Mouse (Mus musculus): ENCODE results near the gene Vipr1.
"Not testable (repeated sequence)": the region's sequence is repeated elsewhere in the genome, so short reads cannot be mapped to it uniquely, and the experiment has no call there.

Gene Vipr1

DNA sequence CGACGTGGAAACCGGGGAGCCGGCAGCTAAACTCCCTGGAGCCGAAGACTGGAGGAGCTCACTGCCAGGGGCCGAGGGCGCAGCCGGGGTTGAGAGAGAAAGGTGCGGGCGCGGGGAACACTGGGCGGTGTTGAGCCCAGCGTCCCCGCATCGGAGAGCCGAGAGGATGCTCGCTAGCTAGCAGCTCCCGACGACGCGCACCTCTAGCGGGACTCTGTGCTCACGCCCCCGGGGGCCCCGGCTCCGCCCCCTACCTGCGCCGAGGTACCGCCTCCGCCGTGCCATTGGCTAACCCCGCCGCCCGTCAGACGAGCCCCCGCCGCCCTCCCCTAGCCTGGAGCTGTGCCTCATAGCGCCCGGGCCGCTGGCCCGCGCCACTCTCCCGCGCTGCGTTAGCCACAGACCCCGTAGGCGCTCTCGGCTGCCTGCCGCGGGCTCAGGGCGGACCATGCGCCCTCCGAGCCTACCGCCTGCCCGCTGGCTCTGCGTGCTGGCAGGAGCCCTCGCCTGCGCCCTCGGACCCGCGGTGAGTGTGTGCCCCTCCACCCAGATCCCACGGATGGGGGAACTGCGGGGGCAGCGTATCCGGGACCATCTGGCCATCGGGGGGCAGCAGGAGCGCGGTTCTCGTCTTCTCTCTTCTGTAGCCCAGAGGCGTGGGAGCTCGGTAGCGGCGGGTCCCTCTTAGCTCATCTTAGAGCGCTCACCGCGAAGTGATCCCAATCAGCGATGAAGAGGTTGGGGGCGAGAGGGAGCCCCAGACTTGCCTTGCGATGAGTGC, at the start of gene Vipr1:
Vipr1 (plus strand) TSS at position 316 of the 781 bp plus-strand sequence.
- DNase-seq (ENCODE audit: low spot score in 2 of 2): peak in 1 of 2 experiments; percentile 49

DNA sequence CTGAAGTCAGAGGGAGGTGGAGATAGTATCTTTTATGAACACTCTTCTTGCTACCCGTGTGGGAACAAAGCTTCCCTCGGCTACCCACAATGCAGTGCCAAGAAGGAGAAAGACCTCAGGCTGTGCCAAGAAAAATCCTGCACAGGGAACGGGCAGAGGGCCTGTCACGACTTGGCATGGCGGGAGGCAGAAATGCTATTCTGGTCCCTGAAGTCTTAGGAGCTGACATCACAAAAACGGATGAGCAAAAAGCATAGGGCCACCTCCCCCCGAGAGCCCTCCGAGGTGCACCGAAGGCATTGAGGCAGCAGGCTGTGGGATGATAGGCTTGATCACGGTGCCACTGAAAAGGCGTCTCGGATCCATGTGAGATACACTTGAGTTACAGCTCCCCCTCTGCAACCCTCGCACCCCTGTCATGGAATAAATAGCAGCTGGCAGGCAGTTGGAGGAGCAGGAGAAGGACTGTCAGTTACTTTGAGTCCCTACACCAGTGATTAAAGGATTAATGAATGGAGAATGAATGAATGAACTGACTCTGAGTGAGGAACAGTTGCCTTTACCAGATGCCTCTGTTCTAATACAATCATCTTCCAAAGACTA, 49.5 kb upstream of the Vipr1 start:
- no peak for DNase-seq (ENCODE audit: low spot score in 2 of 2)

DNA sequence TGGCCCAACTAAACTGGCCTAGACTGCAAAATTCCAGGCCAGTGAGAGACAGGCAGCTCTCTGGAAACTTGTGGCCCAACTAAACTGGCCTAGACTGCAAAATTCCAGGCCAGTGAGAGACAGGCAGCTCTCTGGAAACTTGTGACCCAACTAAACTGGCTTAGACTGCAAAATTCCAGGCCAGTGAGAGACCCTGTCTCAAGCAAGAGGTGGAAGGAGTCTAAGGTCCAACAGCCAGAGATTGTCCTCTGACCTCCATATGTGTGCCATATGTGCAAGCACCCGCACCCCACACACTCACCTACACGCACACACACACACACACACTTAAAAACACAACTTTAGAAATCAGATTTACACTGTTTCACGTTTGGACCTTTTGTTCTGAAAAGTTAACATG, 48.7 kb upstream of the Vipr1 start:
- not testable (repeated sequence) for DNase-seq (ENCODE audit: low spot score in 2 of 2)

DNA sequence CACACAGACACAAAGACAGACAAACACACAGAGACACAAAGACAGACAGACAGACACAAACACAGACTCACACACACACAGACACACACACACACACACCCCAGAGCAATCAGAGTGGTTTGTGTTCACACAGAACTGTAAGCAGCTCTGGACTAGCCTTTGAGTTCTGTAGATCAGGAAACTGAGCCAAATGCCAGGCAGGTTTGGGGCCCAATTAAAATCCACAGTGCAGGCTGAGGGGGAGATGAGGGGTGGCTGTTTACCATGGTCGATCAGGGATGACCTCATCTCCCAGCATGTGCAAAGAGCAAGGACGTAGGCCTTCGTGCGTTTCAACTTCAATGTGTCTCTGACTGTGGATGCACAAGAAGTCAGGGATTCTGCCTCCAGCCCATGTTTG, 47.7 kb upstream of the Vipr1 start:
- DNase-seq (ENCODE audit: low spot score in 2 of 2): no peak

DNA sequence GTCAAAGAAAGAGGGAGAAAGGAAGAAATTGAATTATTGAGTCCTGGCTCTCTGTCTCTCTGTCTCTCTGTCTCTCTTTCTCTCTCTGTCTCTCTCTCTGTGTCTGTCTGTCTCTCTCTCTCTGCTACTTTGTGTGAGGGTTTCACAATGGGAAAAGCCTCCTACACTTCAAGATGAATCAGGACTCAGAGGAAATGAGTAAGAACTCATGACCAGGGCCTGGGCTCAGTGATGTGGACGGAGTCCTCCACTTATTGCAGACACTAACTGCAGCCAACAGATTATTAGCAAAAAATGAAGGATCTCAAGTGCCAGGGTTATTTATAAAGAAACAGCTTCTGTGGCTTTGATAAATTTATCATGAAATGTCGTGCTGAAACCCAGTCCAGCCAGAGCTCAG, 44.4 kb upstream of the Vipr1 start:
- DNase-seq (ENCODE audit: low spot score in 2 of 2): no peak

DNA sequence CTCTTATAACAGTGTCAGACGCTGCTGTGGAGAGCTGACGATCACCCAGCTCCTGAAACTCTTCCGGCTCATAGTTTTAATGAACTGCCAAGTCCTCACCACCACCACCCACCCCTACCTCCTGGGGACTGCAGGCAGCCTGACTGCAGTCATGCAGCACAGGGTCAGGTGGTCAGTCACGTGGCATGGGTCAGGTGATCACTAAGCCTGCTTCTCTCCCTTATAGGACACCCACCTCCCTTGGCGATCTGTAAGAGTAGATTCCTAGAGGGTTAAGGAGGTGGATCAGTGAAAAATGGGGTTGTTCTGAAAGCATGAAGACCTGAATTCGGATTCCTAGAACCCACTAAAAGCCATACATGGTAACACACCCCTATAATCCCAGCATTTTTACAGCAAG, 43.0 kb upstream of the Vipr1 start:
- DNase-seq (ENCODE audit: low spot score in 2 of 2): no peak

DNA sequence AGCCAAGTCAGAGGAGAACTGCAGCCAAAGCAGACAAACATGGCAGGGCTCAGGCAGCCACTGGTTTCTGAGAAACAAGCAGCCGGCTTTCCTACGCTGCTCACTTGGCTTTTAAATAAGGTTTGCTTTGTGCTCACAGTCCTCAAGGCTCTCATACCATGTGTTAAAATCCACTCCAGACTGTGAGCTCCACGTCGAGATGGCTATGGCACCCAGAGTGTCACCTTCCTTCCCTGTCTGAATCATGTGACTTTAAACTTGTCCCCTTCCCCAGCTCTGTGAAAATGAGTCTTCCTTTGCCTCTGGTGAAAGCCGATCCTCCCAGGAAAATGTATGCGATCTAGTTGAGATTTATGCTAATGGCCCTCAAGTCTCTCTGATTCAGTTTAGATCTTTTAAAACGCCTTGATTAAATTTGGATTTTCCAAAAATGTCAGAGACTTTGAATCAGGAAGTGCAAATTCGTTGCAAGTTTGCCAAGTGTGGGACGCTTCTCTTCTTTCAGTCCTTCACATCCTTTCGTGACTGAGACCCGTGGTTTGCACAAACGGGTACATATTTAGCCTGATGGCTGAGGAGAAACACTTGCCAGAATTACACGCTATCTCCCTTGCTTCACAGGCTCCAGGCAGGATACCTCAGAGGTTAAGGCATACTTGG, 42.2 kb upstream of the Vipr1 start:
- no peak for DNase-seq (ENCODE audit: low spot score in 2 of 2)

DNA sequence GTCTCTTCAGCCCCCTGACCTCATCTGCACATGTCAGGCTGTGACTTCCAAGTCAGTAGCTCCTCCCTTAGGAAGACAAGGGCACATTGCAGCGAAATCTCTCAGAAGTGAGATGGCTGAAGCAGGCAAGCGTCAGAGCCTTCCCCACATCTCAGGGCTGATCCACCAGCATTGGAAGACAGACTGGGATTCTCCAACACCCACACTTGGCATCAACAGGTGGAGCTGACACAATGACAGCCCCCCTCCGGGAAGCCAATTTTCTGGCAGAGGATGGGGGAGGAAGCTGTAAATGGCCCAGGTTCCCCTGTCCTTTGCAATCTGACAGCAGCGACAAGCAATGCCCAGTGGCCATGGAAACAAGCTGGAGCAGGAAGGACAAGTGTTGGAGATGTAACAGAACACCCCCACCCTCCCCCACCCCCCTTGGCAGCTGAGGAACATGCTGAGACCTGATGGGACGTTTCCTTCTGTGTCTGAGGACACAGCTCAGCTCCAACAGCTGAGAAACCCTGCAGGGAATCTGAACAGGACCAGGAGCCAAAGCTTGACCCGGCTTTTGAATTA, 41.6 kb upstream of the Vipr1 start:
- DNase-seq (ENCODE audit: low spot score in 2 of 2): no peak

DNA sequence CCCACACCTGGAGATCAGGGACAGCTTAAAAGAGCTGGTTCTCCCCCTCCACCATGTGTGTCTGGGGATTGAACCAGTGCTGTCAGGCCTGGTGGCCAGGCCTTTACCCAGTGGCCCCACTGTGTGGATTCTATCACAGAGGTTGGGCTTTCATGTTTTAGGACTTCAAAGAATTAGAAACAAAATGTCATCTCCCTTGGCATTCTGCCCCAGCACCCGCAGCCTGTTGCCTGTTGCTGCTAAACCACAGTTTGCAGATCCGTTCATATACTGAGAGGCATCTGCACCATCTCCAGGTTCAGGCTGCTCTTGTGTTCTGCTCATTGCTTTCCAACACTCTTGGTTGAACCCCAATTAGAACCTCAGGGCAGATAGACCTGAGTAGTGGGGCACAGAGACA, 40.1 kb upstream of the Vipr1 start:
- DNase-seq (ENCODE audit: low spot score in 2 of 2): no peak

DNA sequence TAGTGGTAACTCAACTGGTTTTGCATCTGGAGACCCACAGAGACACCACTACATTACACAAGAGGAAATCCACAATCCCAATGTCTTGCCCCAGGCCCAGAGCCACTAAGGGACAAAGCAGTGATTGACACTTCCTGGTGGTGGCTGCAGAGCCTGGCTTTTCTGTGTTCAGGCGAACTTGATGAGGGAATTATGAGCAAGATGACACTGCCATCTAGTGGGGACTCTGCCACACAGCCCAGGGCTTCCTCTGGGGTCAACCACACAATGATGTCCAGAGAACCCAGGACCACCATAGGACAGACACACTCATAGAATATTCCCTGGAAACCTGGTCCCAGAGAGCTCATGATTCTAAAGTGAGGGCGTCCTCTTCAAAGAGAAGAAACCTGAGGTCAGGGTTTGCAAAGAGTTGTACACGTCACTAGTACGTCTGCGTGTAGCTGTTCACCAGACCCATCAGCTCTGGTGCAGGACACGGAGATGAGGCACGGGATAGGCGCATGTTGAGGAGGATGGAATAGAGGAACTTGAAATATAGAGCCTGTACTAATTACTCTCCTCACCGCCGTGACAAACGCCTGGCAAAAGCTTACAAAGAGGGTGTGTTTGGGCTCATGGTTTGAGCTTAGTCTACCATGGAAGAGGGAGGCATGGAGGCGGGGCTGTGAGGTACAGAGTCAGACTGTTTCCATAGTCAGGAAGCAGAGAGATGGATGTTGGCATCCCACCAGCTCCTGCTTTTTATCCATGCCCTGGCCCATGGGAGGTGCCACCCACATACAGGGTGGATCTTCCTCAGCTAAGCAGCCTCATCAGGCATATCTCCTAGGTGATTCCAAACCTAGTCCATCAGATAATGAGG, 36.9 kb upstream of the Vipr1 start:
- peak; percentile 54 to 72 for DNase-seq (ENCODE audit: low spot score in 2 of 2)

DNA sequence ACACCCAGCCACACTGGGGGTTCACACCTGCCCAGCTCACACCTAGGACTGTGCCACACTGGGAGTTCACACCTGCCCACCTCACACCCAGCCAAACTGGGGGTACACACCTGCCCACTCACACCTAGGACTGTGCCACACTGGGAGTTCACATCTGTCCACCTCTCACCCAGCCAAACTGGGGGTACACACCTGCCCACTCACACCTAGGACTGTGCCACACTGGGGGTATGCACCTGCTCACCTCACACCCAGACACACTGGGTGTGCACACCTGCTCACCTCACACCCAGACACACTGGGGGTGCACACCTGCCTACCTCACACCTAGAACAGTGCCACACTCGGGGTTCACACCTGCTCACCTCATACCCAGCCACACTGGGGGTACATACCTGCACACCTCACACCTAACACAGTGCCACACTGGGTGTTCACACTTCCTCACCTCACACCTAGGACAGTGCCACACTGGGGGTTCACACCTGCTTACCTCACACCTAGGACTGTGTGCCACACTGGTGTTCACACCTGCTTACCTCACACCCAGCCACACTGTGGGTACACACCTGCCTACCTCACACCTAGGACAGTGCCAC, 35.9 kb upstream of the Vipr1 start:
- DNase-seq (ENCODE audit: low spot score in 2 of 2): no peak

DNA sequence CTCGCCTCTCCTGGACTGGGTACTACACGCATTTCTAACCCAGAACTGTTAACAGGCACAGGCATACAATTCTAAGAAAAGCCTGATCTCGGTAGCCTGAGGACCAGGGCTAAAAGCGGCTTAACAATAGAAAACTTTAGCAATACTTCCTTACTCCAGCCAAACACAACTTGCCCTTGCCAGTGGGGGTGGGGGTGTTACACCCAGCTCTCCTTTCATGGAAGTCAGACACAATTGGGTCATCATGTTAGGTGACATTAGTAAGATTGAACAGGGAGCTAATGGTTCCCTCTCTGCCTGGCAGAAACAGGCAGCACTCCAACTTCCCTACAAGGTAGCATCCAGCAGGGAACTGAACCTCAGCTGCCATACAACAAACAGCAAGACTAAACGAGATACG, 33.1 kb upstream of the Vipr1 start:
- DNase-seq (ENCODE audit: low spot score in 2 of 2): no peak

DNA sequence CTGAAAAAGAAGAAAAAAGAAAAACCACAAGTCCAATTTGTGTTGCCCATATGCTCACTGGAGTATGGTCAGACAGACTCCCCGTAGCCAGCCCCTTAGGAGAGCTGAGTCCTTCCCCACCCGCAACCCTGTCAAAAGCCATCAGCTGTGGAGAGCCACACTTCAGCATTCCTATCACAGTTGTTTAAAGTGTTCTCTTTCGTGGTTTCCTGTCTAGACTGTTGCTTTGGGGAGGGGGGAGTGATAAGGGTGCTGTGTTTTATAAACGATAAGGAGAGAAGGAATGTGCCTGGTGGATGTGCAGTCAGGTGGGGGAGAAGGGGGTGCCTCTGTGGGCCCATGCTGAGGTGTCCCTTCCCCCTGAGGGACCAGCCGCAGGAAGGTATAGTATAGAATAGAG, 29.3 kb upstream of the Vipr1 start:
- DNase-seq (ENCODE audit: low spot score in 2 of 2): no peak

DNA sequence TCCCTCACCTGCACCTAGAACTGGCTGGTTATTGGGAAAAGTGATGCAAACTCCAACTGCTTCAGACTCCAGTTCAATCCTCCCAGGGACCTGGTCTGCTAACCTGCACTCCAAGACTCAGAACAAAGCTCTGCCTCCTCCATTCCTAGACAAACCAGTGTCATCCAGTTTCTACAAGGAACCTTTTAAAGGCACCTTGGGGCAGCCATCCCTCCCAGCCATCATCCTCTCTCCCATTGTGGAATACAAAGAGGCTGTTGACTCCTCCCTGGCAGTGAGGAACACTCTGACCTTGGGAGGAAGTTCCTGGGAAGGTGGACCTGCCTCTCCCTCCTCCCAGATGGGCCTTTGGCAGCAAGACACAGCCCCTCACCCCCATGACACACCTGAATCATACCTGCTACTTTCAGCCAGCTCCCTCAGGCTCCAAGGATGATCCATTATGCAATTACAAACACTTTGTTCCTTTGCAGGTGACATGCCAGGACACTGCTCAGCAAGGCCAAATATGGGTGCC, 28.2 kb upstream of the Vipr1 start:
- no peak for DNase-seq (ENCODE audit: low spot score in 2 of 2)

DNA sequence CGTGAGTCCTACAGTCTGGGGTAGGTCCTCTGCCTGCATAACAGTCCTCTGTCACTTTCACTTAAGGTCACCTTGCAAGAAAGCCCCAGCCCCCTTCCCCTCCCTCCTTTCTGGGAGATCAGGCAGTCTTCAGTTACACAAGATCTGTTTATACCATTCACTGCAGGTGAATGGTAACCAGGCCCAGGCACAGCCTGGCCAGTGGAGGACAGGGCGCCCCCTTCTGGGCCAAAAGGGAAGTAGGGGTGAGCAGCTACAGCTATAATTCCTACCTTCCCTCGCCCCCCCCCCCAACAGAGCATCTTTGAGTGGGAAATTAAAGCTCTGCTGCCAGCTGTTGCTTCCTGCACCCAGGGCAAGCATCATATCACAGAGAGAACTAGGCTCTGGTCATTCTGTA, 26.0 kb upstream of the Vipr1 start:
- DNase-seq (ENCODE audit: low spot score in 2 of 2): no peak

DNA sequence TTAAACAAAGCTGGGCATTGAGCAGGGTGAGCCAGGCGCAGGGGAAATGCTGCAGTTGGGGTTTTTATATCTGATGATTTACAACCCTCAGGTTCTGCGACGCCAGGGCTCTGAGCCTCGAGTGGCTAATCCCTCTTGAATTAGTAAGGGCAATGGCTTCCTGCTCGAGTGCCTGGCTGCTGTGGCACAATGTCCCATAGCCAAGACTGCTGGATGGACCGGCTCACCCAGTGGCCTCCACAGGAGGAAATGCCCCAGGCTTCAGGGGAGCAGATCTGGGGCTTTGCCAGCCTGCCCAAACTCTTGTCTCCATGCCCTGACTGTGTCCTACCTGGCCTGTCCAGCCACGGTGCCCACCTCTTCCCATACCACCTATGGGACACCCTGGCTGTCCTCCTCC, 23.1 kb upstream of the Vipr1 start:
- no peak for DNase-seq (ENCODE audit: low spot score in 2 of 2)

DNA sequence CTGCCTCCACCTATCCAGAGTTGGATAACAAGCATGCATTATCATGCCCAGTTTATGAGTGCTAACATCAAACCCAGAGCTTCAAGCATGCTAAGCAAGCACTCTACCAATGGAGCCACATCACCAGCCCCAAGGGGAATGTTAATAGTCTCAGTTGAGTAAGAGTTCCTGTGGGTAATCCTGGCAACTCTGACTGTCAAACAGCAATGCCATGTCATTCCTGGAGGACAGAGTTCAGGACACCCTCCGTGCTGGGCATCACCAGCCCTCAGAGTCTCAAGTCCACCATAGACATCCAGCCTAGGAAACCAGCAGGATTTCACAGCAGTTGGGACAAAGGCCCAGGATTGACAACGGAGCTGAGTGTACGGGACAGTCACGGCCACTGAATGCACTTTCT, 19.3 kb upstream of the Vipr1 start:
- DNase-seq (ENCODE audit: low spot score in 2 of 2): no peak

DNA sequence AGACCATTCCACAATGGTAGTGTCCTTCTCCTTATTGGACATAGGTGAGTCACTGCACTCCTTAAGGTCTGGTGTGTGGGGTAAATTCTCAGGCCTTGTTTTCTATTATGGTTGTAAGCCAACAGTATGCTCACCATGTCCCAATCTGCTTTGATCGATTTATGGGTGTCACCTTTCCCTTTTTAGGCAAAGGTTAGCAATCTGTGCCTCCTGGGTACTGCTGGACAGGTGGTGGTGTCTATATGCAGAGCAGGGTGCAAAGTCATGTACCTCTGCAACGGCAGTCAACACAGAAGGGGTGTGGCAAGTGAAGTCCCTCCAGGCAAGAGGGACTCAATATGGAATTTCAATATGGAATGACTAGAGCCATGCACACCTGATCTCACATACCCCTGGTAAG, 17.6 kb upstream of the Vipr1 start:
- DNase-seq (ENCODE audit: low spot score in 2 of 2): no peak

DNA sequence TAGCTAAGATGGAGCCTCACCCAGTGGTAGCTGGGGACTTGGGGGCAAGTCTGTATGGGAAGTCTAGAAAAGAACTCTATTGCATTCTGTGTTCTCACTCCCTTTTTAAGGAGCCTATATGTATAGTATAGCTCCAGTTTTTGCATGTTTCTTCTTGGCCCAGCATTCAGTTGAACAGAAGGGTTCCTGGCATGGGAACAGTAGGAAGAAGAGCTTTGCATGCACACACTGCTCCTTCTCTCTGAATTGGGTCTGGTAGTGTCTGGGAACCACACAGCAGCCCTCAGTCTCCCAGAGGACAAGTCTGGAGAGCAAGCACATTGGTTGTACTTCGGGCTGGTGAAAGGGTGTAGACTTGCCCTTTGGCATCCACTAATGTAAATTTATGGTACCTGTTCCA, 11.9 kb upstream of the Vipr1 start:
- no peak for DNase-seq (ENCODE audit: low spot score in 2 of 2)

DNA sequence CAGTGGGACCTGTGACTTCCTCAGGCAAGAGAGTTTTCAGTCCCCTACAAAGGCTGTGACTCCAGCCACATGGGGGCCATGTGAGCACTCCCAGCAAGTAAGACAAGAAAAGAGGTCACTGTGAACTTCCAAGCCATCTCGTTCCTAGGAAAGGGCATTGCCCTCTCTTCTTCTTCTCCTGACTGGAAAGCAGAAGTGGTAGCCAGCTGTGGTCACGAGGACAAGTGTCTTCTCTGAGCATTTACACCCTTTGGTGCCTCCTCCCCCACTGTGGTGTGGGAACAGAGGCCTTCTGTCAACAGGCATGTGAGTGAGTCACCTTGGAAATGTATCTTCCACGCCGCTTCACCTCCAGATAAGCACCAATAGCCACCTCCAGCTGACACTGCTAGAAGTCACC, 10.6 kb upstream of the Vipr1 start:
- DNase-seq (ENCODE audit: low spot score in 2 of 2): no peak

DNA sequence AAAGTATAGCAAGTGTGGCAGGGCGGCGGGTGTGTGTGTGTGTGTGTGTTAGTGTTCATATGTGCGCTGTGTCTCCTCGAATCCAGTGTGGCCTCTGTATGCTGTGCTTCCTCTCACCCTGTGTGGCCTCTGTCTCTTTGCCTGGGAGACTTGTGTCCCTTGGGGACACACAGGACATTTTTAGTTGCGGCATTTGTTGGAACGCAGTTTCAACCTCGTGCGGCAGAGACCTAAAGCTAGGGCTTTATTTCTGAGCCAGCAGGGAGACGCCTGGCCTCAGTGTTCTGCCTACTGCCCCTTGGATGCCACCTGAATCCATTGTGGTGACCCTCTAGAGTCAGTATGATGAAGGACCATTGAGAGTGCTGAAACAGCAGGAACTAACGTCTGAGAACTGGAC, 9.6 kb upstream of the Vipr1 start:
- DNase-seq (ENCODE audit: low spot score in 2 of 2): no peak
